Mouse (Mus musculus) stomach, postnatal 0 days (tissue): Measurements from ENCODE around the gene Kncn.

Experiments used
- CTCF ChIP-seq: IDR thresholded peaks from 2 replicates; pipeline ENCODE4 v1.5.1; 2016; ENCODE audit warnings: antibody characterized with exemption, low read depth, mild to moderate bottlenecking, moderate library complexity
- EP300 ChIP-seq: optimal IDR thresholded peaks from 2 replicates; pipeline ENCODE3; 2016; ENCODE audit warnings: antibody characterized with exemption

DNA sequence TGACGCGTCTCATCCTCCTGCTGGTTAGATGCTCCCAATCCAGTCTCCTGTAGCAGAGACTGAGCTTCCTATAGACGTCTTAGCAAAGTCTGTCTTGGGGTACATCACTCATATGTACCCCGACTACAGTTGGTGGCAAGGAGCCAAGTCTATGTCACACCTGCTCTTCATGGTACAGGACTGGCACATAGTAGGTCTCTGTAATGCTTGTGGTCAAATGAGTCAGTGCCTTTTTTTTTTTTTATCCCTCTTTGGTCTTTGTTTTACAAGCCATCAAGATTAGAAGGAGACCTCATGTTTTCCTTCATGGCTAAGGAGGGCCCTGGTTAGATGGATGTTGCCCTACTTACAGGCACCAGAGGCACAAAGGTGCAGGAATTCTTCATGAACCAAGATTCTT is 43.4 kb upstream of the Kncn start:
- TF ChIP-seq CTCF (no peak), EP300 (no peak)
